Mouse (Mus musculus) lung, postnatal 25 days (tissue): ENCODE data around the gene Cers5.

ENCODE experiments used
- DNase-seq: peaks from one replicate; pipeline ENCODE4 v3.0.0; 2022; ENCODE audit warnings: low spot score

Gene Cers5

DNA sequence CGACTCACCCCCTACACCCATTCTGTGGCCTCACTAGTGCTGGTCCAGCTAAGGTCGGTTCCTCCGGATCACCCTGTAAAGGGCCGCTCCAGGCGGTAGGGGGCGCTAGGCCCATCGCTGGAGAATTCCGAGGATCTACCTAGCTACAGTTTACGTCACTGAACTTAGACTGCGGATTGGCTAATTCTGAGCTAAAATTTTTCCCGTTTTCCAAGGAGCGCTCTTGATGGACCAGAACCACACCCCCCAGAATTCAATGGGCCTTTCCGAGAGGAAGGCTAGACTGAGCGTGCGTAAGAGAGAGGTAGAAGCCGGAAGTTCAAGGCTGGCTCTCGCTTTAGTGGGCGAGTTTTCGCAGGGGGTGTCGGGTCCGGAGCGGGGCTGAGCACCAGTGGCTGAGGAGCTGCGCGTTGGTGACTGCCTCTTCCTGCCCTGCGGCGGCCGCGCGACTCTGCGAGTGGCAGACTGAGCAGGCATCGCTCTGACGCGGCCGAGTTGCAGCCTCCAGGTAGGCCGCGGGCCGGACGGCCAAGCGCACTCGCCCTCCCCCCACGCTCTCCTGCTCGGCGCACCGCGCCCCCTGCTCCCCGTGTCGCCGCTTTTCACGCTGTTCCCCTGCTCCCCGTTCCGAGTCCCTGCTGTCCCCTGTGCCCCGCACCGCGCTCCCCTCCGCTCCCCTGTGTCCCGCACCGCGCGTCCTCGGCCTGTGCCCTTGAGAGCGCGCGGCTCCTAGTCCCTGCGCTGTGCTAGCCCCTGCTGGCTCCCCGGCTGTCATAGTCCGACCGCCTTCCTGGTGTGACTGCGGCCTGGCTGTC is 47.1 kb downstream of the Cers5 start, which contains the start of gene Cox14:
Cox14 (plus strand) TSS at position 278 of the 815 bp plus-strand sequence.
- peak; percentile 98 for DNase-seq

DNA sequence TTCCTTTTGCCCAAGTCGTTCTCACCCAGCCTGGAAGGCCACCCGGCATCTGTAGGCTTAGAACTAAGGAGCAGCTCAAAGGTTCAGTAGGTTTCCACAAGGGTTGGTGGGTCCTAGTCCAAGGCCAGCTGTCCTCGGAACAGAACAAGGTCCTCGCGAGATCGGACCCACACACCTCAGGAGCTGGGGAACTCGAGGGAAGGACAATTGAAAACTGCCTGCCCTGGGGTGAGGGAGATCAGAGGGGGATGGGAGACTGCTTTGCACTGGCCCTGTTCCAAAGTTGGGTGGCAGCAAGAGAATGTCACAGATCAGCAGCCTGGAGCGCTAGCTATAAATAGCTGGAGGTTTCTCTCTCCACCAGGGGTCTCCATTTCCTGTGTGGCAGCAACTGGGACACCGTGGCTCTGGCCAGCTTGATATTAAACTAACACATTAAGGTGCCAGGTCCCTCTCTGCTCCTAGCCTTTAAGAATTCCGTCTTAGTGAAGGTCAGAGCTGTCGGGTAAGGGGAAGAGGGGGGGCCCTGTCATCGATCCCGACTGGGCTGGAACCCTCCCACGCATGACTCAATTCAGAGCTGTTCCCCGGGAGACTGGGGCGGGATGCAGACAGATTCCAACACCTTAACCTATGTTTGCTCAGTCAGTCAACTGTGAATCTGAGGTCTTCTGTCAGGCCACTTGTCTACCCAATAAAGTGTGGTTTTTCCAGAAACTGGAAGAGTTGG is 48.2 kb downstream of the Cers5 start:
- DNase-seq, result peak; percentile 74

DNA sequence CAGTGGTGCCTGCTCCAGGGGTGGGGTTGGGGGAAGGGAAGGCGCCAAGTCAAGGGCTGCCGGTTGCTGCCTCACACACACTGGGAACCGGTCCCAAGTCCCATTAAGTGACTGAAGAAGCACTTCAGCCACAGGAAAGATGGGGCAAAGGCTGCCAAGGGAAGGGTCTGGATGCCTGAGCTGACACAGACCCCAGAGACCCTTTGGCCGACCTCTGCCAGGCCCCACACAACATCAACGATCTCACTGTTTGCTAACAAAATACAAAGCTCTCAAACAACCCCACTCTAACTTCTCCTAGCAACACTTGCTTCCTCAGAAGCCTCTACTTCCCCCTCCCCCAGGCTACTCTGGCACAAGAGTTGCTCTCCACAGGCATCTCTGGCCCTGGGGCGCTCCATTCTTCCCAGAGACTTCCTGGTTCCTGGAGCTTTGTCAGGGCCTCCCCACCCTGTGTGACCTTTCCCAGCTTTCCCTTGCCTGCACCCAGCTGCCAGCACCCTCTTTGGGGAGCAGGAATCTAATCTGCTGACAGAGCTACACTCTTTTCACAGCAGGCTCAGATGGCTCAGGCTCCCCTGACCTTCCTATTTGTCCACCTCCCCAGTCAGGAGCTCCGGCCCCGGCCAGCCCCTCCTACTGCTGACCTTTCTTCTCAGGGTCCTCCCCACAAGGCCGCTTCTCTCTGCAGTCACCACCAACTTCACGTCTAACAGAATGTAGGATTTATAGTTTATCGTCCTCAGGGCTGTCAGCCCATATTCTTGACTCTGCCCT is 49.0 kb downstream of the Cers5 start:
- peak; percentile 85 for DNase-seq

DNA sequence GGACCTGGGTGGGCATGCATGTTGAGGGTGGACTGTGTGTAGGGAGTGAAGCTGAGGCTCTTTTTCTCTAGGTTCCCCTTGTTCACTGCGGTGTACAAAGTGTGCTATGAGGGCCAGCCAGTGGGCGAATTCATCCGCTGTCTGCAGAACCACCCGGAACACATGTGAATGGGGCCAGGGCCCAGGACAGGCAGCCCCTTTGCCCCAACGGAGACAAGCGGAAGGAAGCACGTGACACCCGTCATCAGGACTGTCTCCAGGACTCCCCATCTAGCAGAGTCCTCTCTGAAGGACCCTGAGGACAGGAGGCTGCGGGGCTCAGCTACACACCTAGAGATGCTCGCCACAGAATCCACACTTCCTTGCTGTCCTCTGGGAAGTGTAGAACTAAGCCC is 49.6 kb downstream of the Cers5 start:
- DNase-seq, result no peak

DNA sequence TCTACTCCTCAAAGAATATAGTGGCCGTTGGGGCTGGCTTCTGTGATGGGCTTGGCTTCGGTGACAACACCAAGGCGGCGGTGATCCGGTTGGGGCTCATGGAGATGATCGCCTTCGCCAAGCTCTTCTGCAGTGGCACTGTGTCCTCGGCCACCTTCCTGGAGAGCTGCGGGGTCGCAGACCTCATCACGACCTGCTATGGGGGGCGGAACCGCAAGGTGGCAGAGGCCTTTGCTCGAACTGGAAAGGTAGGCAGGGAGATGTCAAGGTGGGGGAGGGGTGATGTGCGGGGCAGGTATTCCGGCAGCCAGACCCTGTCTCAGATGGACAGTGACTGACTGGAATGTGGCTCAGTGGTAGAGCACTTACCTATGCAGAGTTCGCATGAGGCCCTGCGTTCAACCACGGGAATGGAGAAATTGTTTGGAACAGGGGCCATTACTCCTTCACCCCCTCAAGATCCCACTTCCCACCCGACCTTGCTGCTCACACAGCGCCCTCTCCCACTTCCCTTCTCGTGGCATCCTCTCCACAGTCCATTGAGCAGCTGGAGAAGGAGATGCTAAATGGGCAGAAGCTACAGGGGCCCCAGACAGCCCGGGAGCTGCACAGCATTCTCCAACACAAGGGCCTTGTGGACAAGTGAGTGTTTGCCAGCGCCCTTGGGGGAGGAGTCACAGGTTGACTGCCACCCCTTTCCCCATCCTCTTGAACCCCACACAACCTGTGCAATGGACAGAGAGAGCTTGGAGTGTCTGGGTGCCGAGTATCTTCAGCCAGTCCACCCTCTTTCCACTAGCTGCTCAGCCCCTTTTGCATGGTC is 50.6 kb downstream of the Cers5 start:
- no peak for DNase-seq

DNA sequence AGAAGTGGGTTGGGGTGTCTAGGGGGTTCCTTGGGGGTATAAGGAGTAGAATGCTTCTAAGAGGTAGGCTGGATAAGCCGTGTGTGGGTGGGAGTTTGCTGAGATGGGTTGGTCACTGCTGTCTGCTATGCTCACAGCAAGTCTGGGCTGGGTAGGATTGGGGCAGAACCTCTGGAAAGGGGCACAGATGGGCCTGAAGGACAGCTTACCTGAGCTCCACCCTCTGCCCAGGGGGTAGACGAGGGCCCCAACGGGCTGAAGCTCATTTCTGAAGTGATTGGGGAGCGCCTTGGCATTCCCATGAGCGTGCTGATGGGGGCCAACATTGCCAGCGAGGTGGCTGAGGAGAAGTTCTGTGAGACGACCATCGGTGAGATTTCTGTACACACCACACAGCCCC is 52.8 kb downstream of the Cers5 start:
- no peak for DNase-seq

DNA sequence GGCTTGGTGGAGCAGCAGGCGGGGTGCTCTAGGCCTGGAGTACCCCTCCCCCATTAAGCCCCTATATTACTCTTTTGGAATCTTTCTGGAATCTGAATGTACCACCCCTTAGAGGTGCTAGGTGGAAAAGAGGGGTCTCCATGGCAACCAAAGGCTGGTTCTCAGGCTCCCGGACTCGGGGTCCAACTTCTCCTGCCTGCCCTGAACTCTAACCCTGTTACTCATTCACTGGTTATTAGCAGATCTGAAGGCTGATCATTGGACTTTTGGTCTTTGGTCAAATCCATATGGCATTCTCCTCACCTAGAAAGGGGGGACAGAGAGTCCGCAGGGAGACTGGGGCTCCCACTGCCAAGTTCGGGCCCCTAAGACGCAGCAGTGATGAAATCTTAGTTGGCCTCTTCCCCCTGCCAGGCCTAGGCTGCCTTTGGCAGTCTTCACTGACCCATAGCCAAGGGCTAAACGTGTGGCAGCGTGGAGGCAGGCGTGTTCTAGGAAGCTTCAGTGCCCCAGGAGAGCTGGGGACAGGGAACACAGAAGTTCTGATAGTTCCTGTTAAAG is 54.1 kb downstream of the Cers5 start:
- DNase-seq, result no peak

DNA sequence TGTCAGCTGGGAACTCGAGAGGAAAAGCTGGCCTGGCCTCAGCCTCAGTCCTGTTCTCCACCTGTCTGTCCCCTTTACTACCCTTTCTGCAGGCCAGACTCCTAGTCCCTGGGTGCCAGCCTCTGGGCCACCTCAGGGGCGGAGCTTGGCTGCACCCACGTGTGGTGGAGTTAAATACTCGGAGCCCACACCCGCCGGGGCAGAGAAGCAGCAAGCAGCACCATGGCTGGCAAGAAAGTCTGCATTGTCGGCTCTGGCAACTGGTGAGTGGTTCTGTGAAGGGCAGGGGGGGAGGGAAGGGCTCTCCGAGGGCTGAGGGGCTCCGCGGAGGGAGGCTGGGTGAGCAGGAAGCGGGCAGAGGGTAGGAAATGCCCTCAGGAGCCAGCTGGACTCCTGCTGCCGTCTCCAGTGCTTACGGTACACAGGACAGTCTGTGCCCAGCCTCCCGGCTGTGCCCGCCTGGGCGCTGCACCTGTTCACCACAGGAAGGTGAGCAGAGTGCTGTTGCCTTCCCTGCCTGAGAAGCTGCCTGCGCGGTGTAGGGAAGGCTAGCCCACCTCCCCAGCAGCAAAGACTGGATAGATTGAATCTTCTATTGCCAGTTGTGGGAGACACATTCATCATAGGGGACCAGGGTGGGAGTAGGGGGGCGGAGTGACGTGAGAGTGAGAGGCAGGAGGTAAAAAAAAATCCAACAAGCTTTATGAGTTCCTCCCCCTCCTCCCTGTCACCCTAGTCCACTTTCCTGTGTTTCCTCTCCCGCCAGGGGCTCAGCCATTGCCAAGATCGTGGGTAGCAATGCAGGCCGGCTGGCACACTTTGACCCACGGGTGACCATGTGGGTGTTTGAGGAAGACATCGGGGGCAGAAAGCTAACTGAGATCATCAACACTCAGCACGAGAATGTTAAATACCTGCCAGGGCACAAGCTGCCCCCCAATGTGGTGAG is 55.0 kb downstream of the Cers5 start, which contains the start of gene Gpd1:
Gpd1 (plus strand) TSS at position 130 of the 949 bp plus-strand sequence.
- DNase-seq, result peak; percentile 57

DNA sequence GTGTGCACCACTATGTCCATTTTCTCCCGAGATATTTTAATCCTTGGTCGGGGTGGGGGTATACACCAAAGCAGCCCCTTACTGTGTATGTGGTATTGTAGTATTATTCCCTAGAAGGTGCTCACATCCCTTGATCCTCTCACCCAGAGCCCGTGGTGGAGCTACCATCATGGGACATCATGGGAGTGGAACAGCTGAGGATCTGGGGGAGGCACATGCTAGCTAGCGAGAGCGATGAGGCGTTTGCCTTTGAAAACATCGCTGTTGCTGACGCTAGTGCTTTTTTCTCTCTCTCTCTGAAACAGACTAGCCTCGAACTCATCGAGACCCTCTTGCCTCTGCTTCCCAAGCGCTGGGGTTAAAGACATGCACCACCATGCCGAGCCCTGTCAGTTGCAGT is 55.9 kb downstream of the Cers5 start:
- DNase-seq, result no peak

DNA sequence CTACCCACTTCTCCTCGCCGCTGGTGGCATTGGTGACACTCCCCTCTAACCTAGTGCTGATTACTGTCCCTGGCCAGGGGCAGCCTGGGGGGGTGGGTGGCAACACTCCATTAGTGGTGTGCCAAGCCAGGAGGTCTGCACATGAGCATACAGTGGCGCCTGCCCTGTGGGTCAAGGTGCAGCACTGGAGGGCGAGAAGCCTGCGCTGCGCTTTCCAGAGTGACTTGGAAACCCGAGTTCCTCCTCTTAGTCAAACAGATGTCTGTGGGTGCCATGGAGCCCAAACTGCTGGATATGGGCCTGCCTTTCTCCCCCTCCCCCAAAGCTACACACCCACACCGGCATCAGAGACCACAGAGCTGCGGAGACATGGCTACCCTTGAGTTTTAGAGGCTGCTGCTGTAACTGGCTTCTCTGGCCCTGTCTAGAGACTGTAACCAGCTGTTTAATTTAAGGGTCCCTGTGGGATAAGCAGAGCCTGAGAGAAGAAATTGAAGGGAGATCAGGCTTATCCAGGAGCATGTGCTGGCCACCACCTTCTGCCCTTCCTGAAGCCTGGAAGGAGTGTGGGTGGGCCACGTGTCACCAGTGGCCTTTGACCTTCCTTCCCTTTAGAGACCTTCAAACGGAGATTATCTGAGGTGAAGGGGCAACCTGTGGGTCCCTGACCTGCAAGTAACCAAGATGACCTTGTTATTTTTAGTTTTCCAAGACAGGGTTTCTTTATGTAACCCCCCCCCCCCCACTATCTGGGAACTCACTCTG is 56.5 kb downstream of the Cers5 start:
- no peak for DNase-seq

DNA sequence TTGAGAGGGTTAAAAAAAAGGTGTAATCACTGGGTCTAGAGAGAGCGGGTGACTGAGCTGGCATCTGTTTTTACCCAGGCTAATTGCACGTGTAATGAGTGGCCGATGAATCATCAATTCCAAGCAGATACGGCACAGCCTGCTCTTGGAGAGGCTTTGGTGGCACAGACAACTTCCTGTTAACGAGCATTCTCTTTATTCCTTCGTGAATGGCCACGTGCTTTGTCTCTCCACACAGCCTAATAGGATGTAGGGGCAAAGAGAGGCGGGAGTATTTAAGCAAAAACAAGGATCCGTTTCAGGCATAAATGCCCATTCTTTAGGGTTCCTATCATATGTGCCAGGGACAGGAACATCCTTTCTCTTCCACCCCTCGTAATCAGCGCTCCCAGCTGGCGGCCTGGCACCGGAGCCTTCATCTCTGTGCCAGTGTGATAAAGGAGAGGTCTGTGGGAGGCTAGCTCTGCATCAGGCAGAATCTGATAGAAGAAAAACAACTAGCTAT is 57.3 kb downstream of the Cers5 start:
- DNase-seq, result no peak

DNA sequence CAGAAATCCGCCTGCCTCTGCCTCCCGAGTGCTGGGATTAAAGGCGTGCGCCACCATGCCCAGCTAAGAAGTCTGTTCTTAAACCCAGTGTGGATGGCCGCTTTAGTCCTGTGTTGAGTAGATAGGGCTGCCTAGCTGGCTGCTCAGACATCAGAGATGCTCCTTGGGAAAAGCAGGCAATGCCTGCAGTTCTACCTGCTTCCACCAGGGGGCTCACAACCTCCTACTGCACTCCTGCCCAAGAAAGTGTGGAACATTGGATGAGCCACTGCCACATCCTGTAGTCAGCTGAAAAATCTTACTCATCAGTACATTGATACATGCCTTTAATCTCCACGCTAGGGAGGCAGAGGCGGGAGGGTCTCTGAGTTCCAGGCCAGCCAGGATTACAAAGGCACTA is 57.8 kb downstream of the Cers5 start:
- DNase-seq, result peak; percentile 78

DNA sequence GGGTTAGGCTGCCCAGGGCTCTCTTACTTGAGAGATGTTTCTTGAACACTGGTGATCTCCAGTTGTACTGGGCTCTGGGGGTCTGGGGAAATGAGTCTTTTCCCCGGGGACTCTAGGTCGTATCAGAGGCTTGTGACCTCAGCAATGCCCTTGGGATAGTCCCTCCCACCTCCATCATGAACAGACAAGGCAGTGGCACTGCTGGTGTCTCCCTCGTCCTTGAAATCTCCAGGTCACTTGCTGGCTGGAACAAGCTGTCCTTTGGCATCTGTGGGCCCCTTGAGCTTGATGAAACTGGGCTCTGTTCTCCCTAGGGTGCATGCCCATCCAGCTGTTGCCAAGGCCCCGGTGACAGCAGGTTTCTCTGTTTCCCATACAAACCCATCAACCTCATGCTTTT is 58.5 kb downstream of the Cers5 start:
- no peak for DNase-seq

DNA sequence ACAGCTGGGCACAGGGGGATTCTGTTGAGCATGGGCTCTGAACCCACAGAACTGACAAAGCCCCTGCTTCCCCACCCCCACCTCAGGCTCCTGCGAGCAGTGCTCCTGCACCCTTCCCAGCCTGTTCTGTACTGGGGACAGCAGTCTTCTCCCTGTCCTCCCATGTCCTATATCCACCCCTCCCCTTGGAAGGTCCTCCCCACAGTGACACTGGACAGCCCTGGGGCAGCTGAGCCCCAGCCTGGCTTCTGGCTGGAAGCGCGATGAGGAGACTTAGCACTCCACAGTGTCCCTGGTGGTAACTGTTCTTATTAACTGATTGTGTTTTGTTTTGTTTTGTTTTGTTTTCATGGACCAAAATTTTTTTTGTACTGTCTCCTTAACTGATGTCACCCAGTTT is 59.1 kb downstream of the Cers5 start:
- no peak for DNase-seq

DNA sequence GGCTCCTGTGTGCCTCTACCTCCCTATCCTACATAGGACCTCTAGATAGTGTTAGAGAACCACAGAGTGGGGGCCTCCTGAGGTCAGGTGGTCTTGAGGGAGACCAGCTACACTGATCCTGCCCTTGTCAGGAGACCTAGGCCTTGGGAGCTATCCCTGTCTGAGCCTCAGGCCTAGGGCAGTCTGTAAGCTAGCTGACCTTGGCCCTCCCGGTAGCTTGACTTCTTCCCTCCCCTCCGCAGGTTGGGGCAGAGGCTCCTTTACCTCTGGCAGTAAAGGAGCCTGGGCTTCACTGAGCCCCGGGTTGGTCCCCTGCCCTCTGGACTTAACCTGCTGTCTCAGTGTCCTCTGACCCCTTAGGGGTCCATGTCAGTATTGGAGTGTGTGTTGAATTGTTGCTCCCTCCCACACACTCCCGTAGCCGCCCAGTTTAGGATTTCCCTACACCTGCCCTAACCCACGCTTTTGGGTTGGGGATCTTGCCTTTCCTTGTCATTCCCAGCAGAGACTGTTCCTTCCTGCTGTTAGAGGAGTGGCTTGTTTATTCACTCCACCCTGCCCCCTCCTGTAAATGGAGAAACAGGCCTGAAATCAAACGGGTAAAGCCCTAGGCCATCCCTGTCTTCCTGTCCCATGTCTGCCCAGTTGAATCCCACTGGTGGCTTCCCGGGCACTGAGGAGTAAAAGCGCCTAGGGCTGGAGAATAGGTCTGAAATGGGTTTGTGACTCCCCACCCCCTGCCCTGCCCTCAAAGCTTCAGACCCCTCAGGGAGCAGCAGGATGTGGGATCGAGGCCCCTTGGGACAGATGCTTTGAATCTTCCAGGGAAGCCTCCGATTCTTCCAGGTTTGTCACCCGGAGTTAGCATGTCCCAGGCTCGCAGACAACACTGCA is 59.8 kb downstream of the Cers5 start:
- DNase-seq, result no peak

DNA sequence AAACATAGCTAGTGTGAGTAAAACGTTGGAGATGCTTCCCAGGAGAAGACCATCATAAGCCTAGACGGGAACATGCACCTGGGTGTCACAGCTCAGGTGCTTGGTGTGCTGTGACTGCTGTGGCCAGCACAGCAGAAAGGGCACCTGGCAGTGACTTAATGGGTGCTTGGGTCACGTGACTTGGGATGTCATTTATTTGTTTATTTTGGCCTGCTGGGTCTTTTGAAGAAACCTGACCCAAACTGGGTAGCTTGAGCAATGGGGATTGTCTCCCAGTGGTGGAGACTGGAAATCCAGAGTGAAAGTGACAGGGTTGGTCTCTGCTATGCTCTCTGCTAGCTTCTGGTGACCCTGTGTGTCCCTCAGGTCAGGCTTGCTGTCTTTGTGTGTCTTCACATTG is 61.2 kb downstream of the Cers5 start:
- DNase-seq, result no peak

DNA sequence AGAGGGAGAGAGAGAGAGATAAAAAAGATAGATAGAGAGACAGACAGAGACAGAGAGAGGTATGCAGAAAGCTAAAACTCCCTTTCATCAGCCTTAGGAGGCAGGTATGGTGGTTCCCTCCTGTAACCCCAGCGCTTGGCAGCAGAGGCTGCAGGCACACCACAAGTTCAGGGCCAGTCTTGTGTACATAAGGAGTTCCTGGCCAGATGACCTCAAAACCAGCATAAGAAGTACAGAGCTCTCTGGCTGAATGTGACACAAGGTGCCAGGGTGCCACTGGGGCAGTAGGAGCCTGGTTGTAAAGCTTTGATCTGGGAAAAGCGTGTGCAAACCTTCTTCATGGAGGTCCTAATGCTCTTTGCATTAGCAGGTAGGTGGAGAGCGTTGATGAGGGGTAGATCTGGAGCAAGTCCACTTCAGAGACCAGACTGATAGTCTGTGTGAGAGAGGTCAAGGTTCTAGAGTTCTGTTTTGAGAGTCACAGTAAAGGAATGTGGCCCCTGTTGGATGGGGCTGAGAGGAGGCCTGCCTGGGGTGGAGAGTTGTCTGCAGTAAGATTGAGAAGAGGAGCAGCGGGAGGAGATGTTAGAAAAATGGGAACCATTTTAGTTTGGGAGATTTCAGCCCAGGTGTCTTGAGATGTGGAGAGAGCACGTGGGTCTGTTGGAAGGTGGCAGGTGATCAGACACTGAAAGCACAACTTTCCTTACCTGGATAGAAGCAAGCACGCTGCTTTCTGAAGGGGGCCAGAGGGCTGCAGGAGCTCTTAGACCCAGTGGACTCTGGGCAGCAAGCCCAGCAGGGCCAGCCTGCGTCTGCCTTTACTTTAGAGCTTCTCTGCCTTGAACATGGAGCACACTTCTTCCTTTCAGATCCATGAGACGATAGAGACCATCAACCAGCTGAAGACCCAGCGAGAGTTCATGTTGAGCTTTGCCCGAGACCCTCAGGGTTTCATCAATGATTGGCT is 62.2 kb downstream of the Cers5 start:
- no peak for DNase-seq
